Mouse (Mus musculus) right cerebral cortex, postnatal 14 days (tissue): ENCODE results near the gene Gm21992.

Experiments
- DNase-seq: peaks from one replicate; pipeline ENCODE4 v3.0.0; 2022

The Gm21992 gene

GRCm38 (mm10) chr19:4747631-4748312 is 63.6 kb downstream of the Gm21992 start:
- DNase-seq, result no peak

GRCm38 (mm10) chr19:4746611-4747010 is 64.8 kb downstream of the Gm21992 start:
- no peak for DNase-seq

GRCm38 (mm10) chr19:4745681-4746080 is 65.7 kb downstream of the Gm21992 start:
- DNase-seq, result no peak

GRCm38 (mm10) chr19:4745057-4745456 is 66.4 kb downstream of the Gm21992 start:
- DNase-seq, result peak; percentile 49

GRCm38 (mm10) chr19:4744026-4744425 is 67.4 kb downstream of the Gm21992 start:
- DNase-seq, result no peak

GRCm38 (mm10) chr19:4743524-4743923 is 67.9 kb downstream of the Gm21992 start:
- no peak for DNase-seq

GRCm38 (mm10) chr19:4742229-4742628 is 69.2 kb downstream of the Gm21992 start:
- DNase-seq, result no peak

GRCm38 (mm10) chr19:4741482-4741881 is 69.9 kb downstream of the Gm21992 start:
- no peak for DNase-seq

- no peak for DNase-seq
Observed at GRCm38 (mm10) chr19:4739762-4740161, 71.7 kb downstream of the Gm21992 start.

GRCm38 (mm10) chr19:4739053-4739452 is 72.4 kb downstream of the Gm21992 start:
- no peak for DNase-seq

GRCm38 (mm10) chr19:4737866-4738265 is 73.5 kb downstream of the Gm21992 start:
- DNase-seq, result no peak

GRCm38 (mm10) chr19:4733052-4733451 is 78.4 kb downstream of the Gm21992 start:
- no peak for DNase-seq

GRCm38 (mm10) chr19:4729186-4729585 is 82.2 kb downstream of the Gm21992 start:
- DNase-seq, result no peak

- no peak for DNase-seq
Observed at GRCm38 (mm10) chr19:4720671-4721244, 90.7 kb downstream of the Gm21992 start.

- DNase-seq, result no peak
Observed at GRCm38 (mm10) chr19:4720112-4720511, 91.3 kb downstream of the Gm21992 start.

- no peak for DNase-seq
Observed at GRCm38 (mm10) chr19:4719351-4719764, 92.1 kb downstream of the Gm21992 start.

GRCm38 (mm10) chr19:4718716-4719115 is 92.7 kb downstream of the Gm21992 start:
- DNase-seq, result no peak

- no peak for DNase-seq
Observed at GRCm38 (mm10) chr19:4717281-4717680, 94.1 kb downstream of the Gm21992 start.

- no peak for DNase-seq
Observed at GRCm38 (mm10) chr19:4716756-4717155, 94.7 kb downstream of the Gm21992 start.

GRCm38 (mm10) chr19:4713886-4714285 is 97.5 kb downstream of the Gm21992 start:
- no peak for DNase-seq

GRCm38 (mm10) chr19:4712781-4713526 is 98.5 kb downstream of the Gm21992 start:
- no peak for DNase-seq

GRCm38 (mm10) chr19:4712156-4712780 is 99.1 kb downstream of the Gm21992 start:
- no peak for DNase-seq

GRCm38 (mm10) chr19:4711601-4712155 is 99.7 kb downstream of the Gm21992 start:
- no peak for DNase-seq
